Mouse (Mus musculus) limb, embryonic 10.5 days (tissue): ENCODE measurements around the gene Cxcl2. TPM values are rescaled to one million over a fixed set of nuclear protein-coding genes. Genes with fewer than 3 reads are reported as not detected.

Source experiments
- polyA plus RNA-seq: library from polyadenylated mRNA; unstranded; fragments of >200 nt; fragmentation: Nextera tagmentation; extraction: Ambion mirVana; gene quantifications from 2 replicates; pipeline ENCODE4 v1.2.1, GENCODE M21; 2016

Gene Cxcl2
- polyA plus RNA-seq, 1 experiment from 2014 or later = not detected

Other genes starting within 250 kb of the Cxcl2 start
- 0.20 TPM in 1 of 2 replicates, not detected in the other for gene Cxcl5, start 144.5 kb upstream of the Cxcl2 start, polyA plus RNA-seq
- 6.3 and 8.3 TPM in 2 replicates for gene Ppbp, start 135.4 kb upstream of the Cxcl2 start, polyA plus RNA-seq
- gene Pf4, start 131.4 kb upstream of the Cxcl2 start, polyA plus RNA-seq = 32.4 and 43.9 TPM in 2 replicates
- gene Cxcl3, start 117.8 kb upstream of the Cxcl2 start, polyA plus RNA-seq = not detected in 2 replicates
- not detected in 2 replicates for gene Cxcl15, start 109.3 kb upstream of the Cxcl2 start, polyA plus RNA-seq
- 0.16 and 0.64 TPM in 2 replicates for gene Cxcl1, start 12.6 kb upstream of the Cxcl2 start, polyA plus RNA-seq
- 50.2 and 59.0 TPM in 2 replicates for gene Mthfd2l, start 27.2 kb downstream of the Cxcl2 start, polyA plus RNA-seq
- gene Epgn, start 123.6 kb downstream of the Cxcl2 start, polyA plus RNA-seq = 0.15 and 0.18 TPM in 2 replicates
- gene Ereg, start 170.8 kb downstream of the Cxcl2 start, polyA plus RNA-seq = not detected in 2 replicates
- gene Areg, start 235.7 kb downstream of the Cxcl2 start, polyA plus RNA-seq = not detected in 2 replicates